Mouse (Mus musculus) R1 (cell line): ENCODE data around the gene Lrrc1.

Experiments used
- DNase-seq: peaks from one replicate; pipeline ENCODE4 v3.0.0-alpha.2; 2018; ENCODE audit warnings: low read depth, low spot score

Gene Lrrc1

DNA sequence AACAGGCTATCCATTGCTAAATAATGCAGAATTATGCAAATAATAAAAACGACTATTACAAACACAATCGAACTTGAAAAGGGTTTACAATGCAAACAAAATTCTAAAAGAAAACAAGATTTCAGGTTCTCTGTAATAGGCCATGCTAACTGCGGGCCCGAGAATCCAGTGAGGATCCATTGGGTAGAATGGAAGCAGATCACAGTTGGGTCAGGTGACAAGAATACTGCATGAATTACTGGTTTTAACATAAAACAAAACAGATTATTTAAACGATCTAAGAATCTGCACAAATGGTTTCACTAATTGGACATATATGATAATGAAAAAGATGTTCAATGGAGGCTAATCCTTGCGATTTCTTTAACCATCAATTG is 42.5 kb downstream of the Lrrc1 start:
- no peak for DNase-seq

- DNase-seq: no peak
These were observed 45.6 kb downstream of the Lrrc1 start for GRCm38 (mm10) chr9:77499084-77499483.

GRCm38 (mm10) chr9:77498406-77498805 is 46.3 kb downstream of the Lrrc1 start:
- no peak for DNase-seq

DNA sequence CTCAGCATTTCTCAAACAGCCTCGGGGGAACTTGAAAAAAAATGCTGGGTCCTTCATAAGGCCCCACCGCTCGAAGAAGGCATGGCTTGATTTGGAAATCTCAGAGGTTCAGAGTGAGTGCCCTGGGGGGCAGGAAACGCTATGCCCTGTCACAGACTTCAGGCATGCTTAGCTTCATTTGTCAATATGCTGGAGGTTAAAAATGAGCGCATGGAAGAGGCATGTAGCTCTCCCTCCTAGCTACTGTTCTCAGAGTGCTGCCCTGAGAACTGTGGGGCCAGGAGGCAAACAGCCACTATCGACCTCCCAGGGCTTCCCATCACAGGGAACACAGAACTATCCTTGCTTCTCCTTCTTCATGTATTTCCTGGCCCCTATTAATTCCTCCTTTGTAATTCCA is 47.5 kb downstream of the Lrrc1 start:
- DNase-seq: no peak

GRCm38 (mm10) chr9:77496540-77497062 is 48.1 kb downstream of the Lrrc1 start:
- DNase-seq: no peak

DNA sequence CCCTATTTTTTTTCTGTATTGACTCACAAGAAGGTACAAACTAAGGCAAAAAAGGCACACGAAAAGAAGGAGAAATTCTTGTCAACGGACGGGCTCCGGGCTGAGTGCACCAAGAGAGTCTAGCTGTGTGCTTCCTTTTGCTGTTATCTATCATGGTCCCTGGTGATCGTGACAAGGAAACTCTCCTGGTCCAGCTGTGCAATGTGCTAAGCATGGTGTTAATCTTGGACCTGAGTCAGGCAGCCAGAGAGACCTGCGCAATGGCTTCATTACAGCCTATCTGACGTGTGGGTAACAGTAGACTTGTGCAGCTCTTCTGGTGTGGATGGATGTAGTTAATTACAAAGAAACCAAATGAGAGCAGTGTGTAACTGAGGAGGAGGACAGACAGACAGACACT is 50.4 kb downstream of the Lrrc1 start:
- DNase-seq: no peak

DNA sequence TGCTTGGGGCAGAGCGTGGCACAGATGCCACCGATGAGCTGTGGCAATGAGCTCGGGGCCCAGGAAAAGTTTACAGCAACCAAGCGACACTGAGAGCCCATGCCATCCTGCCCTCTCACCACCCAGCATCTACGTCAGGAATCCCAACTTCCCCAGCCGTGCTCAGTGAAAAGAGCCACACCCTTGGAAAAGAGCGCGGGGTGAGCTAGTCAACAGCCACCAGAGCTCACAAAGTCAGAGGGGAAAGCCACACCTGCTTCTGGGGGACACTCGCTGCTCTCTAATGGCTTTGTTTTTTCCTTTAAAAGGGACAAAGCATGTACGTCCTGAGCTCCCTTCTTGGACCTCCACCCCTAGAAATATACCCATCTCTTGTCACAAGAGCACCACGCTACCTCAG is 56.1 kb downstream of the Lrrc1 start:
- DNase-seq: no peak

DNA sequence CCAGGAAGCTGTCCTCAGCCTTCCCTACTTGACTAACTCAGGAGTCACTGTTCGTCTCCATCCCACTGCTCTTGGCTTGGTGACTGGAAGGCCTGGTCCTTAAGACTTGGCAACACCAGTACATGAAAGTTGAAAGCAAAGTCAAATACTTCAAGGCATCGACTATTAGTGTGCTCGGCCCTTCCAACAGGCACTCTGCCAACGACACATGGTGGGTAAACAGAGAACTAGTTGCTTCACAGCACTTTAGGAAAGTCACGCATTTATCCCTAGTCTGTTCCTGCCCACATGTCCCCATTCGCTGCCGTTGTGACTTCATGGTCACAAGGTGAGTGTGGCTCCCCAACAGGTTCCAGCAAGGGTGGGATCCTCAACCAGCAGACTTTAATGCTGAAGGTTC is 57.2 kb downstream of the Lrrc1 start:
- DNase-seq: no peak

GRCm38 (mm10) chr9:77485915-77486314 is 58.8 kb downstream of the Lrrc1 start:
- peak; percentile 70 for DNase-seq

- DNase-seq: no peak
These were observed 59.9 kb downstream of the Lrrc1 start for GRCm38 (mm10) chr9:77484751-77485150.

GRCm38 (mm10) chr9:77483559-77483958 is 61.1 kb downstream of the Lrrc1 start:
- DNase-seq: no peak

GRCm38 (mm10) chr9:77482281-77482680 is 62.4 kb downstream of the Lrrc1 start:
- no peak for DNase-seq

GRCm38 (mm10) chr9:77481380-77481779 is 63.3 kb downstream of the Lrrc1 start:
- DNase-seq: peak; percentile 59

DNA sequence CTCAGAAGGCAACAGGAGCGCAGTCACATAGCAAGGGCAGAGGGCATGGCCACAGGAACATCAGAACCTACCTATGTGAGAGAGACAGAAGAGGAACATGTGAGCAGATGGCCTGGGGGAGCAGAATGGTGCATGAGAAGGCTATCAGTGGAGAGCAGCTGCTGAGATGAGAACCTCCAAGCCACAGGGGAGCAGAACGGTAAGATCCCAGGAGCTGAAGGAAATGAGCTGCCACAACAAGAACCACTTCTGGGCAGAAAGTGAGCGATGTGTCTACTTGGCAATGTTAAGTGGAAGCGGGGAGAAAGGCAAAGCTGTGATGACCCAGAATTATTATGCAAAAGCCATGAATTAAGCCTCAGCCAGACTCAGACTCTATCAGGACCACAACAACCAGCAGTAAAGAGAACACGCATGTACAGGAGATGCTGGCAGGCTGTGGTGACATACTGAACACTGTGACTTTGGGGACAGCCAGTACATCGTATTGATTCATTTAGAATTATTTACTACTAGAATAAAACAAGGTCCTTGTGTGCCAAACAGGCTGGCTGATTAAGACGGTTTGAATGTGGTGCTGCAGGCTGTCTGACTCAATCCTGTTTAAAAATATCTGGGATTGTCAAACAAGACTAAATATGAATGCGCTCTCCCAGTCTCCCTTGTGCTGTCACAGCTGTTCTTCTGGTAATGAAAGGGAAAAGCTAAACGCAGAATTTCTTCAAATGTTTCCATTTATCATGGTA is 63.9 kb downstream of the Lrrc1 start:
- DNase-seq: no peak

GRCm38 (mm10) chr9:77480001-77480400 is 64.7 kb downstream of the Lrrc1 start:
- no peak for DNase-seq

GRCm38 (mm10) chr9:77478166-77478920 is 66.3 kb downstream of the Lrrc1 start:
- no peak for DNase-seq

GRCm38 (mm10) chr9:77474535-77474934 is 70.1 kb downstream of the Lrrc1 start:
- no peak for DNase-seq

DNA sequence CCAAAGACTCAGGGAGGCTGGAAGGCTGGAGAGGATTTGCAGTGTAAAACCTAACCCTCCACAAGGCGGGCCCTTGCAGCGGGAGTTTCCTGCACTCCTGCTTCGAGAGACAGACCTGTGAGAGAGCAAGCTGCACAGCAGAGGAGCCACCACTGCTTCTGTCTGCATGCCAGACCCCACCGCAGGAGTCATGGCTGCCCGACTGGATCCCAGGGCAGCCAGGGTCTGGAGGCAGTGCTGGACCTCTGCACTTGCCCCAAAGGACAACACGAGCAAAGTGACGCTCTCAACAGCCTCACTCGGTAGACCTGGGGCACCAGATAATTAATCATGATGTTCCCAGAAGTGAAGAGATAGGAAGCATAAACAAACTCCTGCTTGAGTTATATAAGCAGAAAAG is 72.1 kb downstream of the Lrrc1 start:
- DNase-seq: no peak

GRCm38 (mm10) chr9:77471646-77472220 is 72.9 kb downstream of the Lrrc1 start:
- no peak for DNase-seq

- no peak for DNase-seq
These were observed 74.7 kb downstream of the Lrrc1 start for GRCm38 (mm10) chr9:77469791-77470607.

GRCm38 (mm10) chr9:77466926-77467325 is 77.7 kb downstream of the Lrrc1 start:
- DNase-seq: no peak

- DNase-seq: no peak
These were observed 79.3 kb downstream of the Lrrc1 start for GRCm38 (mm10) chr9:77465401-77465800.
